Mouse (Mus musculus) skeletal muscle tissue, postnatal 0 days (tissue): Measurements from ENCODE around the gene Epn3. TPM values are rescaled to one million over a fixed set of nuclear protein-coding genes. Genes with fewer than 3 reads are reported as not detected.

Source experiments
- polyA plus RNA-seq: library from polyadenylated mRNA; unstranded; fragments of >200 nt; fragmentation: Nextera tagmentation; extraction: Ambion mirVana; gene quantifications from 2 replicates; pipeline ENCODE4 v1.2.1, GENCODE M21; 2015

Gene Epn3
- 0.55 and 1.5 TPM in 2 replicates for polyA plus RNA-seq

DNA sequence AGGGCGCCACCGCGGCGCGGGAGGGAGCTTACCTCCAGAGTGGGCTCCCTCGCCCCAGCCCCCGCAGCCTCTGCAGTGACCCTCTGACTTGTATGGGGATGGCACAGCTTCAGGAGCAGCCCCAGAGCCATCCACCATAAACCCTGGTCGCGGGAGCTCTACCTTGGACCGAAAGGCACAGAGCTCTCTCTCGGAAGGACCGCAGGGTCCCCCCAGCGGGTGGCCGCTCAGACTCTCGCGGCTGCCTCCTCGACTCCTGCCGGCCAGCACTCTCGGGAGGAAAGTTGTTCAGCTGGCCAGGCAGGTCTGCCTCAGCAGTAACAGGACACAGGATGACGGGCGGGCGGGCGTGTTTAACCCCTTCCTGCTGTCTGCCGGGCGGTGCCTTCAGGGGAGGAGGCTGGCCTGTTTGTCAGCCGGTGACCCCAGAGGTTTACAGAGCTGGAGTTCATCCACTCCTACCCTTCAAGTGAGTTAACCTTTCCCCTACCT lies at the start of gene Epn3:
Epn3 (minus strand) TSS at position 314 of the 492 bp plus-strand sequence.

DNA sequence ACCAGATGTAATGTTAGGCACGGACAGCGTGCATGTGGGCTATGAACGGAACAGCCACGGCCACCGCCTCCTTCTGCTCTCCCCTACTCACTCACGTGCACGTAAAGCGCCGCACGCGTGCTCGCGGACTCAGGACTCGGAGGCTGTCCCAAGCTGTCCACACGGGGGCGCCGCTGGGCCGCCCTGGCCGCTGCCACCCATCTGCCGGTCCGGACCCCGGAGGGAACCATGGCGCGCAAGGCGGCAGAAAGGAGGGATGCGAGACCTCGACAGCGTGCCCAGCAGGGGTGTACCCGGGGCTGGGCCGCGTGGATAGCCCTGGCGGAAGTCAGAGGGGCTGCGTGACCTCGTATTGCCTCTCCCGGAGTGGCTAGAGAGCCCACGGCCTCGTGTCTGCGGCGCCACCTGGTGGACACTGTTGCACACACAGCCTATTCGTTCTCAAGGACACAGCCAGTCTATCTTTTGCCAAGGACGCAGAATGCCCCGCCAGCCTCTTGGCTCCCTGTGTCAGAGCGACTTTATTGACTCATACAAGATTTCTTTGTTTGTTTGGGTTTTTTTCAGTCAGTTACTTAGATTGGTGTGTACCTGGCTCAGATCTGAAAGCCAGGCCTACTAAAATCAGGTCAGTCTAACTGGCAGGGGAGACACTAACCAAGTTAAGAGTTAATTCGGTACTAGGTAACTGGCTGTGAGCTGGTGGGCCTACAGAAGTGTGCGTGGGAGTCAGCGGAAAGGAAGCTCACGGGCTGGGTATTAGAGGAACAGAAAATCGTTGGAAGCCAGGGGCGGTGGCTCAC lies 49.3 kb upstream of the Epn3 start, which contains the start of gene Rsad1:
Rsad1 (minus strand) TSS at position 368 of the 803 bp plus-strand sequence.

DNA sequence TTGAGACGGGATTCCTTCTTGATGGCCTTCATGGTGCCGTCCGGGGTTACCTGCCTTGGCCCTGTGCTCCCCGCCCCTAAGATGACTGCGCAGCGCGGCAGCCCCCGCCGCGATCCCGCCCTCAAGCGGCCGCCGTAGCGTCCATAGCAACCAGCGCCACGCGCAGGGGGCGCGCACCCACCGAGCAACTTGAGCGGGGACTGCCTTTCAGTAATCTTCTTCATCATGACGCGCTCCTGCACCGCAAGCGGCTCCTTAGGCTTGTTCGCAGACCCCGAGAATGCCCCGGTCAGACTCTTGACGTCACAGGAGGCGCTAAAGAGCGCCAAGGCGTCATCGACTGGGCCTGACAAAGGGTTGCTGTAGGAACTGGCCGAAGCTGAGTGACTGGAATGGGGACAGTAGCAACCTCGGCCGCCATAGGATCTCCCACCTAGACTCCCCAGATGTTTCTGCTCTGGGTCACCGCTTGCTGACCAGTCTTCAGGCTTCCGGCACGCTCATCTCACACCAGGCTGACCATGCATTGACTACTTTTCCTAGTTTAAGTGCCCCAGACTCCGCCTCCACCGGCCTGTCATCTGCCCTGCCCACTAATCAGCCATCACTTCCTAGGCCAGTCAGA lies 21.6 kb upstream of the Epn3 start, which contains the start of gene Mycbpap:
Mycbpap (minus strand) TSS at position 524 of the 625 bp plus-strand sequence.

DNA sequence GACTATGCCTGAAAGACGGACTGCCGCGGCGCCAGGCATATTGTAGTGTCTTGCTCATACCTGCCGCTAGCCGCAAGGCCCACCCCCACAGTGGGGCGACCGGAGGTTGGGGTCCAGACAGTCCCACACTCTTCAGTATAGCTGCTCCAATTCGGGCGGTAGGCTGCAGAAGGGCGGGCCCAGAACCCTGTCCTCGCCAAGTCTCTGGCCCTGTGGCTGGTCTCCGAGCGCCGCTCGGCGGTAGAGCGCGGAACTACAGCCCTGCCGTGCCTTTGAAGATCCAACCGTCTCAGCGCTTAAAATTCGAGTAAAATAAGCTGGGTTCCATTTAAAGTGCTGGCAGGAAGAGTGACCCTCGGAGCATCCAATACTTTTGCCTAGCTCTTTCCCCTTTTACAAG lies 13.8 kb downstream of the Epn3 start, which contains the start of gene Spata20:
Spata20 (minus strand) TSS at position 179 of the 400 bp plus-strand sequence.

GRCm38 (mm10) chr11:94473707-94474543 lies 25.8 kb downstream of the Epn3 start, which contains the start of gene Cacna1g:
Gene Cacna1g, minus strand, starts transcription at chr11:94474198.

Other genes with a start within 250 kb of the Epn3 start
- gene Gm21885, start 218.1 kb downstream of the Epn3 start, polyA plus RNA-seq, result not detected in 2 replicates
- gene Luc7l3, start 178.0 kb downstream of the Epn3 start, polyA plus RNA-seq, result 47.1 and 50.8 TPM in 2 replicates
- gene Ankrd40, start 172.0 kb downstream of the Epn3 start, polyA plus RNA-seq, result 40.7 and 42.7 TPM in 2 replicates
- 0.42 and 0.95 TPM in 2 replicates for gene Abcc3, start 107.0 kb downstream of the Epn3 start, polyA plus RNA-seq
- 2.4 and 2.6 TPM in 2 replicates for gene Cacna1g, start 25.8 kb downstream of the Epn3 start, polyA plus RNA-seq
- gene Spata20, start 13.8 kb downstream of the Epn3 start, polyA plus RNA-seq, result not detected in 2 replicates
- 0.06 and 0.12 TPM in 2 replicates for gene Mycbpap, start 21.8 kb upstream of the Epn3 start, polyA plus RNA-seq
- 2.3 and 2.5 TPM in 2 replicates for gene Rsad1, start 49.3 kb upstream of the Epn3 start, polyA plus RNA-seq
- 0.17 and 5.2 TPM in 2 replicates for gene Chad, start 65.1 kb upstream of the Epn3 start, polyA plus RNA-seq
- gene Acsf2, start 101.9 kb upstream of the Epn3 start, polyA plus RNA-seq, result 1.9 and 2.2 TPM in 2 replicates
- 47.9 and 71.0 TPM in 2 replicates for gene Lrrc59, start 129.8 kb upstream of the Epn3 start, polyA plus RNA-seq
- gene Mrpl27, start 153.8 kb upstream of the Epn3 start, polyA plus RNA-seq, result 116 and 125 TPM in 2 replicates
- 1.9 and 2.4 TPM in 2 replicates for gene Eme1, start 154.0 kb upstream of the Epn3 start, polyA plus RNA-seq
- 7.1 and 8.7 TPM in 2 replicates for gene Xylt2, start 177.5 kb upstream of the Epn3 start, polyA plus RNA-seq
- gene Gm11541, start 204.5 kb upstream of the Epn3 start, polyA plus RNA-seq, result not detected in 2 replicates
- 0.12 and 0.18 TPM in 2 replicates for gene Cdc34b, start 241.8 kb upstream of the Epn3 start, polyA plus RNA-seq